Mouse (Mus musculus) small intestine, adult 2 months (tissue): ENCODE measurements at regions not wholly inside any gene's neighbourhood (a gene's known extent, or its start where the extent isn't known, plus 50 kb on each side); places are given as distances from the start of the nearest gene placed in this dataset.

ENCODE experiments used
- CTCF ChIP-seq: fragments of 200-500 bp; IDR thresholded peaks from 2 replicates; pipeline ENCODE4 v1.5.1; 2012; ENCODE audit warnings: low read depth, mild to moderate bottlenecking, control low read depth, inconsistent platforms, low read length, moderate library complexity, mixed read lengths; ENCODE audit not compliant: insufficient replicate concordance, insufficient read length; ENCODE audit errors: extremely low read depth
- POLR2A ChIP-seq: fragments of 200-500 bp; IDR thresholded peaks from 2 replicates; pipeline ENCODE4 v1.6.1; 2012; ENCODE audit warnings: low read depth, mild to moderate bottlenecking, control low read depth, inconsistent platforms, low read length, moderate library complexity

- no peak for TF ChIP-seq CTCF
- no peak for TF ChIP-seq POLR2A
These were observed 218.8 kb upstream of the Irx4 start for GRCm38 (mm10) chr13:73041233-73042040.
